Mouse (Mus musculus) heart, embryonic 11.5 days (tissue): ENCODE results near the gene Snd1. TPM values are rescaled to one million over a fixed set of nuclear protein-coding genes. Genes with fewer than 3 reads are reported as not detected.

Source experiments
- ATAC-seq: fragments of 200-750 bp; cut with Nextera tagmentation; replicated peaks from 2 replicates; pipeline ENCODE4 v1.8.0; 2017; ENCODE audit warnings: moderate library complexity; ENCODE audit not compliant: insufficient number of reproducible peaks, low FRiP score, low TSS enrichment
- H3K27ac ChIP-seq: fragments of 300-500 bp; sonication (generic); 2 replicates; pipeline ENCODE4 v1.5.1; 2014; ENCODE audit warnings: mild to moderate bottlenecking, low read depth, low read length
- H3K27me3 ChIP-seq: fragments of 300-500 bp; sonication (generic); 2 replicates; pipeline ENCODE4 v1.6.1; 2014; ENCODE audit warnings: mild to moderate bottlenecking, low read length, mixed read lengths; ENCODE audit not compliant: control insufficient read depth, insufficient read depth
- H3K36me3 ChIP-seq: fragments of 300-500 bp; sonication (generic); 2 replicates; pipeline ENCODE4 v1.6.1; 2014; ENCODE audit warnings: mild to moderate bottlenecking, low read length, moderate library complexity, mixed read lengths; ENCODE audit not compliant: control insufficient read depth, insufficient read depth
- H3K4me1 ChIP-seq: fragments of 300-500 bp; sonication (generic); 2 replicates; pipeline ENCODE4 v1.6.1; 2014; ENCODE audit warnings: low read length; ENCODE audit not compliant: control insufficient read depth, insufficient read depth
- H3K4me2 ChIP-seq: fragments of 300-500 bp; sonication (generic); 2 replicates; pipeline ENCODE4 v1.6.1; 2014; ENCODE audit warnings: mild to moderate bottlenecking, moderate library complexity
- H3K4me3 ChIP-seq: fragments of 300-500 bp; sonication (generic); 2 replicates; pipeline ENCODE4 v1.5.1; 2014; ENCODE audit warnings: low read depth, low read length
- H3K9ac ChIP-seq: fragments of 300-500 bp; sonication (generic); 2 replicates; pipeline ENCODE4 v1.6.1; 2014; ENCODE audit warnings: mild to moderate bottlenecking, low read depth, low read length, moderate library complexity
- H3K9me3 ChIP-seq: fragments of 300-500 bp; sonication (generic); replicated peaks from 2 replicates; pipeline ENCODE4 v1.6.1; 2016; ENCODE audit warnings: low read length; ENCODE audit not compliant: control insufficient read depth
- WGBS: fragments of 180-500 bp; shearing (Covaris S2); extraction: QIAGEN DNeasy Blood & Tissue Kit; methylation state at CpG from one replicate; pipeline ENCODE4 v1.1.7; 2014; ENCODE audit not compliant: insufficient replicate concordance; 5-methylcytosine and 5-hydroxymethylcytosine counted together
- polyA plus RNA-seq: library from polyadenylated mRNA; unstranded; fragments of >200 nt; fragmentation: Nextera tagmentation; extraction: Ambion mirVana; gene quantifications from 2 replicates; pipeline ENCODE4 v1.2.1, GENCODE M21; 2014

The Snd1 gene
- polyA plus RNA-seq, 1 experiment from 2014 or later = 87.9 TPM

- Histone ChIP-seq H3K9ac (no peak overlapping the region), H3K27ac (no peak overlapping the region), H3K9me3 (no peaks in the 10 kb centered on the region), H3K4me3 (no peak overlapping the region), H3K27me3 (no peaks in the 10 kb centered on the region), H3K36me3 (no peaks in the 10 kb centered on the region; the same call in 1 of the 2 replicates), H3K4me2 (no peak overlapping the region), H3K4me1 (peaks cover 25% of the 10 kb centered on the region)
- 75% methylated on average over 2 of the region's 2 CpGs for WGBS
- ATAC-seq = no peak
These were observed 156.0 kb downstream of the Snd1 start for GRCm38 (mm10) chr6:28630926-28631325.

- H3K9ac ChIP-seq = no peak overlapping the region
- peaks cover 27% of the 10 kb centered on the region for H3K4me1 ChIP-seq
- H3K4me3 ChIP-seq = no peak overlapping the region
- 40% methylated on average over 2 of the region's 2 CpGs for WGBS
- peak; percentile 35 for ATAC-seq
- H3K27ac ChIP-seq = peak overlapping the region; percentile 62
- H3K36me3 ChIP-seq = no peaks in the 10 kb centered on the region
- H3K9me3 ChIP-seq = no peaks in the 10 kb centered on the region
- no peaks in the 10 kb centered on the region for H3K27me3 ChIP-seq
- H3K4me2 ChIP-seq = no peak overlapping the region; the same call in 1 of the 2 replicates
These were observed 158.2 kb downstream of the Snd1 start for GRCm38 (mm10) chr6:28633120-28633519.

GRCm38 (mm10) chr6:28633656-28634055 is 158.7 kb downstream of the Snd1 start:
- WGBS = 56% methylated on average over 3 of the region's 3 CpGs
- Histone ChIP-seq H3K27me3 (no peaks in the 10 kb centered on the region), H3K27ac (no peak overlapping the region), H3K36me3 (no peaks in the 10 kb centered on the region), H3K4me2 (no peak overlapping the region), H3K9me3 (no peaks in the 10 kb centered on the region), H3K4me1 (peaks cover 27% of the 10 kb centered on the region), H3K9ac (no peak overlapping the region), H3K4me3 (no peak overlapping the region)
- no peak for ATAC-seq

GRCm38 (mm10) chr6:28635092-28635491 is 160.2 kb downstream of the Snd1 start:
- no peak overlapping the region for H3K27ac ChIP-seq
- H3K27me3 ChIP-seq = no peaks in the 10 kb centered on the region
- H3K9me3 ChIP-seq = no peaks in the 10 kb centered on the region
- no peak overlapping the region for H3K4me3 ChIP-seq
- H3K36me3 ChIP-seq = no peaks in the 10 kb centered on the region
- peaks cover 27% of the 10 kb centered on the region for H3K4me1 ChIP-seq
- no peak for ATAC-seq
- WGBS = 61% methylated on average over 1 of the region's 1 CpGs
- no peak overlapping the region for H3K4me2 ChIP-seq
- no peak overlapping the region for H3K9ac ChIP-seq

- no peak overlapping the region for H3K4me2 ChIP-seq
- no peak for ATAC-seq
- H3K36me3 ChIP-seq = no peaks in the 10 kb centered on the region
- H3K9ac ChIP-seq = no peak overlapping the region
- H3K4me1 ChIP-seq = peaks cover 27% of the 10 kb centered on the region
- H3K9me3 ChIP-seq = no peaks in the 10 kb centered on the region
- H3K27ac ChIP-seq = no peak overlapping the region
- H3K27me3 ChIP-seq = no peaks in the 10 kb centered on the region
- H3K4me3 ChIP-seq = no peak overlapping the region
- WGBS = 59% methylated on average over 6 of the region's 6 CpGs
These were observed 160.8 kb downstream of the Snd1 start for GRCm38 (mm10) chr6:28635531-28636348.

- no peak overlapping the region for H3K27ac ChIP-seq
- 90% methylated on average over 5 of the region's 5 CpGs for WGBS
- no peak for ATAC-seq
These were observed 165.1 kb downstream of the Snd1 start for GRCm38 (mm10) chr6:28640088-28640487.

GRCm38 (mm10) chr6:28642909-28643308 is 168.0 kb downstream of the Snd1 start:
- 62% methylated on average over 2 of the region's 2 CpGs for WGBS
- Histone ChIP-seq H3K4me2 (no peak overlapping the region), H3K9me3 (no peaks in the 10 kb centered on the region), H3K27ac (no peak overlapping the region), H3K36me3 (no peaks in the 10 kb centered on the region), H3K4me3 (no peak overlapping the region), H3K9ac (no peak overlapping the region), H3K27me3 (no peaks in the 10 kb centered on the region), H3K4me1 (no peaks in the 10 kb centered on the region)
- ATAC-seq = no peak

More at GRCm38 (mm10) chr6:28640088-28640487, 165.1 kb downstream of the Snd1 start:
- no peaks in the 10 kb centered on the region for H3K36me3 ChIP-seq
- no peak overlapping the region for H3K4me3 ChIP-seq
- no peaks in the 10 kb centered on the region for H3K27me3 ChIP-seq
- H3K4me1 ChIP-seq = peaks cover 9% of the 10 kb centered on the region
- H3K4me2 ChIP-seq = no peak overlapping the region
- H3K9ac ChIP-seq = no peak overlapping the region
- no peaks in the 10 kb centered on the region for H3K9me3 ChIP-seq

- Histone ChIP-seq H3K4me2 (no peak overlapping the region), H3K9ac (no peak overlapping the region), H3K4me3 (no peak overlapping the region), H3K36me3 (no peaks in the 10 kb centered on the region), H3K9me3 (no peaks in the 10 kb centered on the region), H3K27ac (no peak overlapping the region), H3K27me3 (no peaks in the 10 kb centered on the region), H3K4me1 (no peaks in the 10 kb centered on the region)
- ATAC-seq = no peak
These were observed 170.3 kb downstream of the Snd1 start for GRCm38 (mm10) chr6:28645231-28645630.

GRCm38 (mm10) chr6:28656511-28656910 is 181.6 kb downstream of the Snd1 start:
- Histone ChIP-seq H3K27me3 (no peaks in the 10 kb centered on the region), H3K4me2 (no peak overlapping the region), H3K4me1 (no peaks in the 10 kb centered on the region), H3K36me3 (no peaks in the 10 kb centered on the region), H3K9ac (no peak overlapping the region), H3K4me3 (no peak overlapping the region), H3K27ac (no peak overlapping the region), H3K9me3 (no peaks in the 10 kb centered on the region)
- no peak for ATAC-seq
- WGBS = 87% methylated on average over 5 of the region's 5 CpGs
